ENCODE assay signal across 15 mouse cellular contexts in genomic region chr1:90441134-90441868, GRCm38 (mm10).
A peak's percentile ranks its signal among the peaks of the same experiment; 100 is the strongest.
DNase-seq lines count a peak whose midpoint lies in the region; ATAC-seq lines count a peak whose summit lies in the region.
"Had no signal": no experiment of that assay in that cellular context is flagged by ENCODE, and none has a peak within 500 bp of the region (broad histone marks: within the 10 kb centered on the region; RNA-seq: fewer than 3 reads in every experiment).

No protein-coding gene starts in this region.

- no peak for DNase-seq in kidney, postnatal 10 days
- peak; percentile 19 for DNase-seq in brain, adult 2 months (ENCODE audit: low read depth, low spot score)
- DNase-seq in lung, postnatal 36 days, result no peak
- no peak for DNase-seq in lung, adult 18-20 months
- DNase-seq: adrenal gland, adult 8-10 months; cerebellum, adult 8-10 months; gastrocnemius, postnatal 25 days; spleen, adult 18-20 months had no signal

- H3K4me3 ChIP-seq in kidney, embryonic 15.5 days (replicated peaks), result no peak overlapping the region
- H3K4me3 ChIP-seq in hindbrain, embryonic 12.5 days, result no peak overlapping the region
- H3K4me3 ChIP-seq in midbrain, embryonic 16.5 days (ENCODE audit: low read depth, low read length), result no peak overlapping the region
- H3K4me3 ChIP-seq: forebrain, embryonic 15.5 days; heart, embryonic 15.5 days had no signal

- H3K9me3 ChIP-seq in kidney, embryonic 15.5 days (replicated peaks), result no peaks in the 10 kb centered on the region
- no peaks in the 10 kb centered on the region for H3K9me3 ChIP-seq in hindbrain, embryonic 12.5 days (replicated peaks)
- peaks cover 4% of the 10 kb centered on the region; the same call in 1 of the 2 replicates for H3K9me3 ChIP-seq in midbrain, embryonic 16.5 days (replicated peaks; ENCODE audit: control insufficient read depth, low read length, poor library complexity, severe bottlenecking)
- H3K9me3 ChIP-seq: forebrain, embryonic 15.5 days; heart, embryonic 15.5 days had no signal

- H3K27me3 ChIP-seq in kidney, embryonic 15.5 days, result 0 out of 2 replicates have a peak, but pooled peaks cover 2% of the 10 kb centered on the region
- H3K27me3 ChIP-seq in hindbrain, embryonic 12.5 days, result no peaks in the 10 kb centered on the region
- peaks cover 3% of the 10 kb centered on the region; the same call in 1 of the 2 replicates for H3K27me3 ChIP-seq in midbrain, embryonic 16.5 days (ENCODE audit: control insufficient read depth, insufficient read depth, low read depth, low read length)
- H3K27me3 ChIP-seq: forebrain, embryonic 15.5 days; heart, embryonic 15.5 days had no signal

- peak; percentile 76 for ATAC-seq in kidney, embryonic 15.5 days (replicated peaks; ENCODE audit: low FRiP score)
- no peak for ATAC-seq in hindbrain, embryonic 12.5 days (ENCODE audit: low FRiP score)
- ATAC-seq in midbrain, embryonic 16.5 days, result 0 out of 2 replicates have a peak, but pooled peaks have one; percentile 11
- ATAC-seq in erythroid progenitor cell, adult 5-6 weeks (replicated peaks; ENCODE audit: low FRiP score, poor library complexity, severe bottlenecking), result no peak

- peaks cover 61% of the 10 kb centered on the region for H3K4me1 ChIP-seq in kidney, embryonic 15.5 days
- peaks cover 33% of the 10 kb centered on the region for H3K4me1 ChIP-seq in hindbrain, embryonic 12.5 days
- peaks cover 9% of the 10 kb centered on the region for H3K4me1 ChIP-seq in midbrain, embryonic 16.5 days (ENCODE audit: control insufficient read depth, insufficient read depth, low read length)
- H3K4me1 ChIP-seq: forebrain, embryonic 15.5 days; heart, embryonic 15.5 days had no signal

- 19% methylated on average over 10 of the region's 10 CpGs for WGBS in kidney, embryonic 15.5 days
- WGBS in hindbrain, embryonic 12.5 days, result 35% methylated on average over 10 of the region's 10 CpGs
- WGBS in midbrain, embryonic 16.5 days, result 26% methylated on average over 10 of the region's 10 CpGs

- H3K9ac ChIP-seq in kidney, embryonic 15.5 days, result no peak overlapping the region
- no peak overlapping the region for H3K9ac ChIP-seq in hindbrain, embryonic 12.5 days
- 0 out of 2 replicates have a peak overlapping the region, but pooled peaks have one; percentile 35 for H3K9ac ChIP-seq in midbrain, embryonic 16.5 days (ENCODE audit: low read depth, low read length)
- H3K9ac ChIP-seq: forebrain, embryonic 15.5 days; heart, embryonic 15.5 days; liver, embryonic 14.5 days had no signal

- H3K36me3 ChIP-seq in kidney, embryonic 15.5 days, result no peaks in the 10 kb centered on the region
- H3K36me3 ChIP-seq in hindbrain, embryonic 12.5 days, result no peaks in the 10 kb centered on the region
- no peaks in the 10 kb centered on the region for H3K36me3 ChIP-seq in midbrain, embryonic 16.5 days (ENCODE audit: control insufficient read depth, insufficient read depth, low read length)
- H3K36me3 ChIP-seq: forebrain, embryonic 15.5 days; heart, embryonic 15.5 days had no signal

- H3K4me2 ChIP-seq in kidney, embryonic 15.5 days, result no peak overlapping the region
- no peak overlapping the region for H3K4me2 ChIP-seq in hindbrain, embryonic 12.5 days (replicated peaks)
- no peak overlapping the region for H3K4me2 ChIP-seq in midbrain, embryonic 16.5 days (ENCODE audit: low read length)
- H3K4me2 ChIP-seq: forebrain, embryonic 15.5 days; heart, embryonic 15.5 days had no signal

- peak overlapping the region; percentile 54 for H3K27ac ChIP-seq in kidney, embryonic 15.5 days
- peak overlapping the region; percentile 44 for H3K27ac ChIP-seq in hindbrain, embryonic 12.5 days
- H3K27ac ChIP-seq in midbrain, embryonic 16.5 days (ENCODE audit: low read length), result no peak overlapping the region
- H3K27ac ChIP-seq: forebrain, embryonic 15.5 days; heart, embryonic 15.5 days; liver, embryonic 14.5 days had no signal

Comparison
In these comparisons a context has a peak if more than half of its experiments do, and no peak if none do; other contexts are left out.
1. ATAC-seq: peak in kidney, embryonic 15.5 days (single experiment) and midbrain, embryonic 16.5 days (single experiment); none in hindbrain, embryonic 12.5 days (single experiment) and erythroid progenitor cell, adult 5-6 weeks (single experiment).